Mouse (Mus musculus): Measurements from ENCODE around the gene Bnc2.

DNA sequence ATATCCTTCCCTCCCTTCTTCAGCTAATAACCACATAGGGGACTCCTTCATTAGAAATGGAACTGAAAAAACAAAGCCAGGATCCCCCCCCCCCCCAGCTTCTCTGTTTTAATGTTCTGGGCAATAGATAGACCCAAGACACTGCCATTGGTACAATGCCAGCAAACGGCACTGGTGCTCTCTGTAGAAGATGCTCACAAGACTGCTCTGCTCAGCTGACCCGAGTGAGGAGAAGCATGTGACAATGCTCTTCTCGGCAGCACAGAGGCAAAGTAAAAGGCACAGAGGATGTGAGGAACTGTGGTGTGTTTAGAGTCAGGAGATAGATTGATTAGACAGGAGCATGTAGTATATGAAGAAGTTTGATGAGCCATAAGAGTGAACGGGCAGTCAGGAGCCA is 335.9 kb downstream of the Bnc2 start:
- TF ChIP-seq CTCF (IDR thresholded peaks at IDR 0.05; ENCODE audit: extremely low read depth, insufficient read depth, low read length) (no peak), POLR2A (IDR thresholded peaks at IDR 0.05; ENCODE audit: extremely low read depth, insufficient read depth, low read length) (no peak)
